Mouse (Mus musculus) urinary bladder, adult 18-20 months (tissue): Measurements from ENCODE around the gene Serpina3i.
"Not testable (repeated sequence)": the region's sequence is repeated elsewhere in the genome, so short reads cannot be mapped to it uniquely, and the experiment has no call there.

Source experiments
- DNase-seq, 2 experiments: peaks; one replicate each; pipeline ENCODE4 v3.0.0; 2022; ENCODE audit warnings: low spot score in 2 of 2, mixed read lengths in 2 of 2

Gene Serpina3i

GRCm38 (mm10) chr12:104262863-104263262 is at the start of gene Serpina3i:
Serpina3i (plus strand) TSS chr12:104263122.
- DNase-seq, result no peak

GRCm38 (mm10) chr12:104213689-104214444 is 49.1 kb upstream of the Serpina3i start:
- DNase-seq, result no peak

- no peak for DNase-seq
These were observed 48.5 kb upstream of the Serpina3i start, which contains the start of gene Serpina3f for GRCm38 (mm10) chr12:104214445-104214753. Serpina3f (plus strand) TSS chr12:104214544.

- DNase-seq, result no peak
These were observed 47.7 kb upstream of the Serpina3i start for GRCm38 (mm10) chr12:104215249-104215648.

- no peak for DNase-seq
These were observed 41.3 kb upstream of the Serpina3i start for GRCm38 (mm10) chr12:104221616-104222015.

GRCm38 (mm10) chr12:104223690-104224089 is 39.2 kb upstream of the Serpina3i start:
- no peak for DNase-seq

- no peak for DNase-seq
These were observed 38.2 kb upstream of the Serpina3i start for GRCm38 (mm10) chr12:104224598-104225300.

GRCm38 (mm10) chr12:104230762-104231161 is 32.2 kb upstream of the Serpina3i start:
- DNase-seq, result no peak

- no peak for DNase-seq
These were observed 27.0 kb upstream of the Serpina3i start, which contains the start of gene Serpina3g for GRCm38 (mm10) chr12:104235915-104236314. Serpina3g (plus strand) TSS chr12:104236245.

GRCm38 (mm10) chr12:104238048-104238447 is 24.9 kb upstream of the Serpina3i start:
- not testable (repeated sequence) for DNase-seq

- no peak for DNase-seq
These were observed 19.6 kb upstream of the Serpina3i start for GRCm38 (mm10) chr12:104243307-104243706.

- no peak for DNase-seq
These were observed 17.8 kb upstream of the Serpina3i start for GRCm38 (mm10) chr12:104245092-104245491.

- no peak for DNase-seq
These were observed 17.3 kb upstream of the Serpina3i start for GRCm38 (mm10) chr12:104245595-104245994.

GRCm38 (mm10) chr12:104247553-104248002 is 15.3 kb upstream of the Serpina3i start:
- no peak for DNase-seq

- DNase-seq, result no peak
These were observed 14.7 kb upstream of the Serpina3i start for GRCm38 (mm10) chr12:104248231-104248630.

- DNase-seq, result no peak
These were observed 1.9 kb upstream of the Serpina3i start for GRCm38 (mm10) chr12:104261041-104261440.

GRCm38 (mm10) chr12:104266374-104266773 is 3.5 kb downstream of the Serpina3i start:
- DNase-seq, result no peak

- DNase-seq, result no peak
These were observed 15.5 kb downstream of the Serpina3i start for GRCm38 (mm10) chr12:104278216-104279055.

GRCm38 (mm10) chr12:104279056-104279435 is 16.1 kb downstream of the Serpina3i start:
- no peak for DNase-seq

GRCm38 (mm10) chr12:104283380-104283779 is 20.5 kb downstream of the Serpina3i start:
- DNase-seq, result no peak

GRCm38 (mm10) chr12:104288336-104288735 is 25.4 kb downstream of the Serpina3i start:
- no peak for DNase-seq

GRCm38 (mm10) chr12:104289872-104290271 is 26.9 kb downstream of the Serpina3i start:
- DNase-seq, result no peak
